Mouse (Mus musculus) olfactory bulb, adult 2 months (tissue): ENCODE results near the gene Zmat3. TPM values are rescaled to one million over a fixed set of nuclear protein-coding genes. Genes with fewer than 3 reads are reported as not detected.

Experiments used
- H3K27ac ChIP-seq: fragments of 200-500 bp; 2 replicates; pipeline ENCODE4 v1.5.1; 2012; ENCODE audit warnings: low read depth, low read length; ENCODE audit not compliant: insufficient read depth
- H3K4me1 ChIP-seq: fragments of 200-500 bp; 2 replicates; pipeline ENCODE4 v1.6.1; 2012; ENCODE audit warnings: low read length; ENCODE audit not compliant: control insufficient read depth, insufficient read depth
- H3K4me3 ChIP-seq: fragments of 200-500 bp; 2 replicates; pipeline ENCODE4 v1.5.1; 2012; ENCODE audit warnings: mild to moderate bottlenecking, low read depth, low read length, moderate library complexity; ENCODE audit not compliant: insufficient read depth
- CTCF ChIP-seq: fragments of 200-500 bp; IDR thresholded peaks from 2 replicates; pipeline ENCODE4 v1.5.1; 2012; ENCODE audit warnings: low read depth, mild to moderate bottlenecking, low read length, moderate library complexity; ENCODE audit not compliant: insufficient read depth
- POLR2A ChIP-seq: fragments of 200-500 bp; IDR thresholded peaks from 2 replicates; pipeline ENCODE4 v1.6.1; 2012; ENCODE audit warnings: mild to moderate bottlenecking, low read depth, low read length, moderate library complexity; ENCODE audit not compliant: insufficient read depth
- WGBS: fragments of 180-500 bp; shearing (Covaris S2); methylation state at CpG from one replicate; pipeline ENCODE4 v1.1.7; 2018; 5-methylcytosine and 5-hydroxymethylcytosine counted together
- polyA plus RNA-seq: library from polyadenylated mRNA; stranded (reverse); fragments of >200 nt; gene quantifications from 2 replicates; pipeline ENCODE4 v1.2.4, GENCODE M21; 2012; ENCODE audit warnings: low replicate concordance; ENCODE audit not compliant: missing spikeins, insufficient read depth, insufficient read length

Zmat3 gene
- polyA plus RNA-seq, 1 experiment, result not detected

DNA sequence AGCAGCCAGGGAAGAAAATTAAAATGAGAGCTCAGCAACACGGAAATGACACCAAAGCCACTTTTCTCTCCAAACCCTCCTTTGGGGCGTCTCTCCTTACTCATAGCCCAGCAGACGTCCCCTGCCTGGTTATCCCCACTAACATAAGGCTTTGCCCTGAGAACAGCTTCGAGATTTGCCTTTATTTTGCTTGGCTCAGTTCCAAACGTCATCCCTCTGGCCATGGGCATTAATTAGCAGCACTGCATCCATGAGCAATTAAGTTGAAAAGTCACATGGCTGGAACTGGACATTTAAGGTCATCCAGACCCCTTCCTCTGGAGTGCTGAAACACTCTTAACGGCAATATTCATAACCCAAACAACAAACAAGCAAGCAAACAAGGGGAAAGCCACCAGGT, 4.6 kb downstream of the Zmat3 start:
- Histone ChIP-seq H3K4me3 (no peak overlapping the region), H3K4me1 (peaks cover 7% of the 10 kb centered on the region), H3K27ac (no peak overlapping the region)
- TF ChIP-seq POLR2A, result no peak
- no peak for TF ChIP-seq CTCF
- 39% methylated on average over 6 of the region's 6 CpGs for WGBS

GRCm38 (mm10) chr3:32347881-32348280, 17.9 kb downstream of the Zmat3 start:
- TF ChIP-seq POLR2A (no peak), CTCF (no peak)
- H3K27ac ChIP-seq, result no peak overlapping the region
- 4% methylated on average over 6 of the region's 6 CpGs for WGBS
- no peak overlapping the region for H3K4me3 ChIP-seq
- peaks cover 5% of the 10 kb centered on the region for H3K4me1 ChIP-seq

DNA sequence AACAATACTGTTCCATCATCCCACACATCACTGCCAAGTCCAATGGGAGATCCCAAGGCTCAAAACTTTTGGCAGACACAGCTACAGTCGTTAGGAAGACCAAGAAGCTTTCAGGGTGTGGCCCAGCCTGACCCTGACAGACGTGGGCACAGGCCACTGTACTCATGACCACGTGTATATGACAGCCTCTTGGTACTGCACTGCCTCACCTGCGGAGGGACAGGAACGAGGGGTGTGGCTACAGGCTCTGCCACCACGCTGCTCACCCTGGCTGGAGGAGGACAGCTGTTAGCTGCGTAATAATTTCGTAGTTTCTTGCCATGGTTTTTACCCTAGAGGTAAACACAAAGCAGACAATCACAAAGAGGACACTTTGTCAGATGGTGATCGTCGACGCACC, 20.6 kb downstream of the Zmat3 start:
- H3K27ac ChIP-seq, result no peak overlapping the region
- TF ChIP-seq CTCF, result no peak
- no peak for TF ChIP-seq POLR2A
- no peak overlapping the region for H3K4me3 ChIP-seq
- H3K4me1 ChIP-seq, result peaks cover 5% of the 10 kb centered on the region
- WGBS, result 81% methylated on average over 11 of the region's 11 CpGs

- 76% methylated on average over 5 of the region's 5 CpGs for WGBS
- TF ChIP-seq CTCF, result no peak
- no peak for TF ChIP-seq POLR2A
- no peak overlapping the region for H3K27ac ChIP-seq
- H3K4me3 ChIP-seq, result no peak overlapping the region
- H3K4me1 ChIP-seq, result peaks cover 5% of the 10 kb centered on the region
These were observed 21.0 kb downstream of the Zmat3 start for GRCm38 (mm10) chr3:32344825-32345224.

- WGBS, result 59% methylated on average over 12 of the region's 12 CpGs
- TF ChIP-seq POLR2A, result no peak
- TF ChIP-seq CTCF, result no peak
- H3K27ac ChIP-seq, result no peak overlapping the region
- H3K4me3 ChIP-seq, result no peak overlapping the region
- H3K4me1 ChIP-seq, result peaks cover 5% of the 10 kb centered on the region
These were observed 22.4 kb downstream of the Zmat3 start for GRCm38 (mm10) chr3:32343371-32343770.

DNA sequence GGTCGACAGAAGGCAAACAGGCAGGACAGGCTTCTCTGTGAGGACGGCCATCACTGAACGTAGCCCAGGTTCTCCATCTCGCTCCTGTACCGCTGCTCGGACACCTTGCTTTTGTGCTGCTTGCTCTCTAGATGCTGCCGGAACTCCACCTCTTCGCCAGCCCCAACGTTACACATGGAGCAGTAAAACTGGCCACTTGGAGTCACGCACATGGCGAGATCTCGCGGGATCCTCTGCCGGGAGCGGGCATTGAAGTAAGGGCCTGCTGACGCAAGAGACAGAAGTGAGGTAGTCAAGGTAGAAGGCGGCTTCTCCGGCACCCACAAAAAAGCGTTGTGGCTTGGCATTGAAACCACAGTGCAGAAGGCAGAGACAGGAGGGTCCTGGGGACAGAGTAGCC, 24.4 kb downstream of the Zmat3 start:
- TF ChIP-seq POLR2A, result no peak
- no peak for TF ChIP-seq CTCF
- H3K4me1 ChIP-seq, result no peaks in the 10 kb centered on the region
- no peak overlapping the region for H3K4me3 ChIP-seq
- H3K27ac ChIP-seq, result no peak overlapping the region
- 96% methylated on average over 19 of the region's 19 CpGs for WGBS

DNA sequence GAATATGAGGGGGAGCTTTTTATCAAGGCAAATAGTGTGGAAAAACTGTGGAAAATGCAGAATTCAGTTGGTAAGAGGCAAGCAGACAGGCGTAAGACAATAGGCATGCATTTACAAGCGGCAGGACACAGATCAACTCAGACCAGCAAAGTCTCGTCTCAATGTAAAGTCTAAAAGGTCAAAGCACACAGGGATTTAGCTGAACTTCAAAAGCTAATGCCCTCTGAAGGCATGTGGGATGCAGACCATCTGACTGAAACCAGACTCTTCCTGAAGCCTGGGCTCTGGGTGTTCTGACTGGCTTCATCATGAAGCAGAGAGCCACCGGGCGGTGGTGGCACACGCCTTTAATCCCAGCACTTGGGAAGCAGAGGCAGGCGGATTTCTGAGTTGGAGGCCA, 27.6 kb downstream of the Zmat3 start:
- 94% methylated on average over 7 of the region's 7 CpGs for WGBS

DNA sequence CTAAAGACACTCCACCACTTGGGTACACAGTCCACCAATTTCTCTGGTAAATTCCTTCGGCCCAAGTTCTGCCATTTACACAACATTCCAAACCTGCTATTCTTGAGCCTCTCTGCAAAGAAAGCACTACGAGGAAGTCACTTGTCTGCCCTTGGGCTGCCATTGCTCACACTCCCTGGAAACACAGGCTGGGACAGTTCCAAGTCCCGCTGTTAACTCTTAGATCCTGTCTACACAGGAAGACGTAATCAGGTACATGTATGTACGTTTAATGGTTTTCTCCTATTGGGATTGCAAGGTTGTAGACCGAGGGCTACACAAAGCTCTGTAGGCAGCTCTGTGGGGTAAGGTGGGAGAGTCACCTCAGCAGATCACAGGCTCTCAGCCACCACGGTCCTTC, 28.0 kb downstream of the Zmat3 start:
- 85% methylated on average over 7 of the region's 7 CpGs for WGBS
- Histone ChIP-seq H3K27ac (no peak overlapping the region), H3K4me1 (no peaks in the 10 kb centered on the region), H3K4me3 (no peak overlapping the region)
- TF ChIP-seq POLR2A (no peak), CTCF (no peak)

More for the DNA sequence above, 27.6 kb downstream of the Zmat3 start:
- TF ChIP-seq POLR2A (no peak), CTCF (no peak)
- Histone ChIP-seq H3K4me3 (no peak overlapping the region), H3K4me1 (no peaks in the 10 kb centered on the region), H3K27ac (no peak overlapping the region)

GRCm38 (mm10) chr3:32334901-32335300, 30.9 kb downstream of the Zmat3 start:
- TF ChIP-seq POLR2A (no peak), CTCF (no peak)
- no peaks in the 10 kb centered on the region for H3K4me1 ChIP-seq
- H3K4me3 ChIP-seq, result no peak overlapping the region
- WGBS, result 62% methylated on average over 11 of the region's 11 CpGs
- H3K27ac ChIP-seq, result no peak overlapping the region

- Histone ChIP-seq H3K27ac (no peak overlapping the region), H3K4me3 (no peak overlapping the region), H3K4me1 (no peaks in the 10 kb centered on the region)
- no peak for TF ChIP-seq CTCF
- no peak for TF ChIP-seq POLR2A
- 29% methylated on average over 7 of the region's 7 CpGs for WGBS
These were observed 32.2 kb downstream of the Zmat3 start for GRCm38 (mm10) chr3:32333456-32334086.
